Mouse (Mus musculus) megakaryocyte, embryonic 14.5 days (primary cell): ENCODE data around the gene Ifitm2.

Experiments
- FLI1 ChIP-seq: IDR thresholded peaks from 2 replicates; pipeline ENCODE4 v1.6.1; 2012; ENCODE audit warnings: low read length, inconsistent platforms, mixed read lengths
- GATA1 ChIP-seq: IDR thresholded peaks from 3 replicates; pipeline ENCODE4 v1.6.1; 2012; ENCODE audit warnings: mixed read lengths, low read length, inconsistent platforms, borderline replicate concordance

DNA sequence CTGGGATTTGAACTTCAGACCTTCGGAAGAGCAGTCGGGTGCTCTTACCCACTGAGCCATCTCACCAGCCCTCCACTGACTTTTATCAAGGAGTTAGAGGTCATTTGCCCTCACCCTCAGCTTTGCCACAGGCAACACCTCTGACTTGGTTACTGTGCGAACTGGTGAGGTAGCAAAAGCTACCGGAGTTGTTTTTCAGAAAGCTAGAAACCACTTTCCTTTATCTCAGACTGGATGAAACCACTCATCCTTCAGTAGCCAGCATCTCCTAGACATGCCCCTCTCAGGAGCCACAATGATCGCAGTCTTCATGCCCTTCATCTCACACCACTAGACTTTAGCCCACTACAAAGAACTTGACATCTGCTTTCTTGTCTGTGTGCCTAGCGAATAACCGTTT, 27.2 kb upstream of the Ifitm2 start:
- TF ChIP-seq GATA1 (no peak), FLI1 (no peak)
